Mouse (Mus musculus) forebrain, embryonic 14.5 days (tissue): Measurements from ENCODE around the gene Dchs2. TPM values are rescaled to one million over a fixed set of nuclear protein-coding genes. Genes with fewer than 3 reads are reported as not detected.

Source experiments
- ATAC-seq: fragments of 200-750 bp; cut with Nextera tagmentation; 2 replicates; pipeline ENCODE4 v1.8.0; 2017; ENCODE audit warnings: mild to moderate bottlenecking, moderate library complexity
- DNase-seq: peaks from one replicate; pipeline ENCODE4 v3.0.0-alpha.2; 2015; ENCODE audit warnings: low spot score
- H3K27ac ChIP-seq: fragments of 300-500 bp; sonication (generic); 2 replicates; pipeline ENCODE4 v1.5.1; 2014; ENCODE audit warnings: low read depth, mild to moderate bottlenecking, control low read depth, low read length, moderate library complexity
- H3K27me3 ChIP-seq: fragments of 300-500 bp; sonication (generic); replicated peaks from 2 replicates; pipeline ENCODE4 v1.6.1; 2014; ENCODE audit warnings: low read length, control low read depth, mixed read lengths; ENCODE audit not compliant: control insufficient read depth, insufficient read depth
- H3K36me3 ChIP-seq: fragments of 300-500 bp; sonication (generic); 2 replicates; pipeline ENCODE4 v1.6.1; 2014; ENCODE audit warnings: low read length, control low read depth; ENCODE audit not compliant: control insufficient read depth, insufficient read depth
- H3K4me1 ChIP-seq: fragments of 300-500 bp; sonication (generic); 2 replicates; pipeline ENCODE4 v1.6.1; 2014; ENCODE audit warnings: antibody characterized with exemption, low read length, control low read depth; ENCODE audit not compliant: control insufficient read depth, insufficient read depth
- H3K4me2 ChIP-seq: fragments of 300-500 bp; sonication (generic); 2 replicates; pipeline ENCODE4 v1.6.1; 2014; ENCODE audit warnings: mild to moderate bottlenecking, control low read depth, low read length
- H3K4me3 ChIP-seq: fragments of 300-500 bp; sonication (generic); 2 replicates; pipeline ENCODE4 v1.5.1; 2014; ENCODE audit warnings: low read depth, low read length, control low read depth
- H3K9ac ChIP-seq: fragments of 300-500 bp; sonication (generic); 2 replicates; pipeline ENCODE4 v1.6.1; 2014; ENCODE audit warnings: mild to moderate bottlenecking, low read length, control low read depth, moderate library complexity
- H3K9me3 ChIP-seq: fragments of 300-500 bp; sonication (generic); replicated peaks from 2 replicates; pipeline ENCODE4 v1.6.1; 2016; ENCODE audit warnings: low read length, control low read depth, mixed read lengths; ENCODE audit not compliant: control insufficient read depth
- WGBS: fragments of 180-500 bp; shearing (Covaris S2); extraction: QIAGEN DNeasy Blood & Tissue Kit; methylation state at CpG from one replicate; pipeline ENCODE4 v1.1.7; 2014; 5-methylcytosine and 5-hydroxymethylcytosine counted together
- polyA plus RNA-seq: library from polyadenylated mRNA; unstranded; fragments of >200 nt; fragmentation: Nextera tagmentation; extraction: Ambion mirVana; gene quantifications from 2 replicates; pipeline ENCODE4 v1.2.1, GENCODE M21; 2014

Gene Dchs2
- polyA plus RNA-seq = 0.27 and 0.45 TPM in 2 replicates

GRCm38 (mm10) chr3:83127726-83128448 is at the start of gene Dchs2:
Gene Dchs2 (plus strand): TSS chr3:83127948.
- Histone ChIP-seq H3K36me3 (no peaks in the 10 kb centered on the region), H3K4me1 (peaks cover 16% of the 10 kb centered on the region), H3K27me3 (peaks cover 56% of the 10 kb centered on the region), H3K27ac (no peak within 1 kb of the TSS), H3K9me3 (no peaks in the 10 kb centered on the region), H3K4me2 (peak within 1 kb of the TSS; percentile 99), H3K9ac (peak within 1 kb of the TSS; percentile 60), H3K4me3 (peak within 1 kb of the TSS; percentile 48)
- DNase-seq (no peak), ATAC-seq (peak; percentile 62)
- 1% methylated on average over 55 of the region's 55 CpGs for WGBS

- Histone ChIP-seq H3K4me3 (peak overlapping the region; percentile 9; the same call in 1 of the 2 replicates), H3K27me3 (no peaks in the 10 kb centered on the region), H3K4me1 (peaks cover 4% of the 10 kb centered on the region), H3K4me2 (peak overlapping the region; percentile 42), H3K36me3 (no peaks in the 10 kb centered on the region), H3K27ac (no peak overlapping the region), H3K9me3 (no peaks in the 10 kb centered on the region), H3K9ac (no peak overlapping the region)
- ATAC-seq = peak; percentile 68; the same call in 1 of the 2 replicates
- WGBS = 4% methylated on average over 11 of the region's 11 CpGs
- peak; percentile 70 for DNase-seq
Measured at GRCm38 (mm10) chr3:83080567-83081055, 47.1 kb upstream of the Dchs2 start.

- H3K4me1 ChIP-seq = peaks cover 14% of the 10 kb centered on the region
- H3K4me2 ChIP-seq = peak overlapping the region; percentile 55; the same call in 1 of the 2 replicates
- H3K4me3 ChIP-seq = no peak overlapping the region
- no peaks in the 10 kb centered on the region for H3K36me3 ChIP-seq
- no peaks in the 10 kb centered on the region for H3K9me3 ChIP-seq
- ATAC-seq = peak; percentile 49
- no peaks in the 10 kb centered on the region for H3K27me3 ChIP-seq
- peak; percentile 56 for DNase-seq
- no peak overlapping the region for H3K9ac ChIP-seq
- H3K27ac ChIP-seq = no peak overlapping the region
- 4% methylated on average over 6 of the region's 6 CpGs for WGBS
Measured at GRCm38 (mm10) chr3:83097586-83097985, 30.2 kb upstream of the Dchs2 start.

- Histone ChIP-seq H3K4me2 (peak overlapping the region; percentile 55), H3K4me3 (peak overlapping the region; percentile 26), H3K4me1 (peaks cover 14% of the 10 kb centered on the region), H3K27me3 (no peaks in the 10 kb centered on the region), H3K36me3 (no peaks in the 10 kb centered on the region), H3K9me3 (no peaks in the 10 kb centered on the region), H3K27ac (peak overlapping the region; percentile 70), H3K9ac (peak overlapping the region; percentile 51)
- 1% methylated on average over 14 of the region's 14 CpGs for WGBS
- ATAC-seq (peak; percentile 89), DNase-seq (peak; percentile 89)
Measured at GRCm38 (mm10) chr3:83098546-83099034, 29.2 kb upstream of the Dchs2 start.

- 87% methylated on average over 1 of the region's 1 CpGs for WGBS
Measured at GRCm38 (mm10) chr3:83099139-83099538, 28.6 kb upstream of the Dchs2 start.

GRCm38 (mm10) chr3:83099651-83100050 is 28.1 kb upstream of the Dchs2 start:
- DNase-seq = no peak
- H3K27ac ChIP-seq = no peak overlapping the region
- peaks cover 14% of the 10 kb centered on the region for H3K4me1 ChIP-seq
- H3K4me3 ChIP-seq = no peak overlapping the region
- no peak for ATAC-seq
- H3K9ac ChIP-seq = no peak overlapping the region
- 70% methylated on average over 6 of the region's 6 CpGs for WGBS
- no peak overlapping the region for H3K4me2 ChIP-seq
- no peaks in the 10 kb centered on the region for H3K27me3 ChIP-seq
- no peaks in the 10 kb centered on the region for H3K36me3 ChIP-seq
- no peaks in the 10 kb centered on the region for H3K9me3 ChIP-seq

More at GRCm38 (mm10) chr3:83099139-83099538, 28.6 kb upstream of the Dchs2 start:
- H3K4me1 ChIP-seq = peaks cover 14% of the 10 kb centered on the region
- no peaks in the 10 kb centered on the region for H3K36me3 ChIP-seq
- 0 out of 2 replicates have a peak, but pooled peaks have one; percentile 15 for ATAC-seq
- H3K27me3 ChIP-seq = no peaks in the 10 kb centered on the region
- DNase-seq = no peak
- H3K4me2 ChIP-seq = peak overlapping the region; percentile 55
- peak overlapping the region; percentile 70 for H3K27ac ChIP-seq
- H3K4me3 ChIP-seq = peak overlapping the region; percentile 26; the same call in 1 of the 2 replicates
- peak overlapping the region; percentile 51 for H3K9ac ChIP-seq
- no peaks in the 10 kb centered on the region for H3K9me3 ChIP-seq

- Histone ChIP-seq H3K27me3 (no peaks in the 10 kb centered on the region), H3K9me3 (no peaks in the 10 kb centered on the region), H3K4me3 (no peak overlapping the region), H3K4me1 (peaks cover 12% of the 10 kb centered on the region), H3K36me3 (no peaks in the 10 kb centered on the region), H3K27ac (no peak overlapping the region), H3K4me2 (no peak overlapping the region), H3K9ac (no peak overlapping the region)
- no peak for DNase-seq
- ATAC-seq = no peak
- 92% methylated on average over 6 of the region's 6 CpGs for WGBS
Measured at GRCm38 (mm10) chr3:83102286-83102685, 25.5 kb upstream of the Dchs2 start.

- Histone ChIP-seq H3K4me3 (no peak overlapping the region), H3K9me3 (no peaks in the 10 kb centered on the region), H3K36me3 (no peaks in the 10 kb centered on the region), H3K9ac (no peak overlapping the region), H3K4me1 (peaks cover 2% of the 10 kb centered on the region; the same call in 1 of the 2 replicates), H3K27me3 (no peaks in the 10 kb centered on the region), H3K4me2 (no peak overlapping the region), H3K27ac (no peak overlapping the region)
- ATAC-seq (peak; percentile 79), DNase-seq (peak; percentile 87)
- WGBS = 29% methylated on average over 4 of the region's 4 CpGs
Measured at GRCm38 (mm10) chr3:83110163-83110562, 17.6 kb upstream of the Dchs2 start.
